Comparison of ENCODE assay signal across 10 mouse cellular contexts in the genomic region with DNA sequence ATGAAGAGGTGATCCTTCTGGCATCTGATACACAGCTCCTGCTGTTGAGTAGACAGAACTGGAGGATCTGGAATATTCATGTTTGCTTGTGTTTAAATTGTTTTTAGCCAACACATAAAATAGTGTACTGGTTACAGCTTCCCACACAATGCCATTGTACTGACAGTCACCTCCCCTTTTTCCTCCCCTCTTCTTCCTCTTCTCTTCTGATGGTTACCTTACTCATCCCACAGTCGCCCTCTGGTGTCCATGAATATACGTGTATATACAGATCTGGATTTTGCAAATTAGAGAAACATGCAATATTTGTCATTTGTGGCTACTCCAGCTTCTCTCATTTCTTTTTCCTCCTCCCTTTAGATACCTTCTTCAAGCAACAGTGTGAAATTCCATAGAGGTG. TPM values are rescaled to one million over a fixed set of nuclear protein-coding genes. Genes with fewer than 3 reads are reported as not detected.
DNase-seq lines count a peak whose midpoint lies in the region; ATAC-seq and TF ChIP-seq lines count a peak whose summit lies in the region.
"Had no signal": no experiment of that assay in that cellular context is flagged by ENCODE, and none has a peak within 500 bp of the region (broad histone marks: within the 10 kb centered on the region; RNA-seq: fewer than 3 reads in every experiment).

No protein-coding gene starts in this region.

- H3K4me2 ChIP-seq in kidney, embryonic 16.5 days (replicated peaks; ENCODE audit: low read depth, low read length): no peak overlapping the region
- H3K4me2 ChIP-seq in CH12.LX (ENCODE audit: insufficient read depth, low read depth, poor library complexity, severe bottlenecking): no peak overlapping the region
- H3K4me2 ChIP-seq in hindbrain, embryonic 16.5 days (ENCODE audit: low read length): no peak overlapping the region
- H3K4me2 ChIP-seq: neural tube, embryonic 12.5 days had no signal

- in situ Hi-C loops in CH12.LX (cut with MboI; ENCODE audit: low pct_ligation_motif_present, low pct_unique_long_range_greater_than_20kb, low sequenced_read_pairs): loop anchor here (25.0 kb wide), 1 partner anchor 97 kb away; no protein-coding TSS in a partner anchor

- peak; percentile 50 for DNase-seq in kidney, adult 9 months
- DNase-seq in CH12.LX (ENCODE audit: extremely low read depth): peak; percentile 85
- DNase-seq in c-Kit-positive CD71-negative TER-119-negative erythroid progenitor cells, embryonic 14.5 days (ENCODE audit: low read depth): peak; percentile 56
- DNase-seq in lung, postnatal 25 days (ENCODE audit: low spot score): peak; percentile 69
- no peak for DNase-seq in gastrocnemius, postnatal 14 days

- dilution Hi-C loops in CH12.LX (cut with MboI; ENCODE audit: extremely low pct_ligation_motif_present, extremely low pct_unique_long_range_greater_than_20kb, low sequenced_read_pairs): no loop called here

- no peaks in the 10 kb centered on the region for H3K36me3 ChIP-seq in kidney, embryonic 16.5 days (ENCODE audit: insufficient read depth, low read length)
- H3K36me3 ChIP-seq in CH12.LX (replicated peaks in 1 of 2; ENCODE audit: control insufficient read depth in 1 of 2, insufficient read depth in 1 of 2, low read length in 1 of 2): no peaks in the 10 kb centered on the region
- no peaks in the 10 kb centered on the region for H3K36me3 ChIP-seq in hindbrain, embryonic 16.5 days (ENCODE audit: control insufficient read depth, insufficient read depth, low read length)
- H3K36me3 ChIP-seq: neural tube, embryonic 12.5 days had no signal

- no peaks in the 10 kb centered on the region for H3K4me1 ChIP-seq in kidney, embryonic 16.5 days (ENCODE audit: insufficient read depth, low read length)
- H3K4me1 ChIP-seq in CH12.LX (ENCODE audit: control insufficient read depth in 1 of 2, insufficient read depth in 2 of 2): peaks cover 20 to 37% of the 10 kb centered on the region in 2 experiments
- H3K4me1 ChIP-seq in hindbrain, embryonic 16.5 days (ENCODE audit: control insufficient read depth, insufficient read depth, low read depth, low read length): no peaks in the 10 kb centered on the region
- H3K4me1 ChIP-seq: neural tube, embryonic 12.5 days had no signal

- peak; percentile 40 to 91 for TF ChIP-seq CTCF in CH12.LX (conservative IDR thresholded peaks at IDR 0.05 in 1 of 2, IDR thresholded peaks at IDR 0.05 in 1 of 2; ENCODE audit: low read depth in 2 of 2, low read length in 2 of 2)

- TF ChIP-seq RAD21 in CH12.LX (IDR thresholded peaks at IDR 0.05; ENCODE audit: low read depth, low read length): peak; percentile 91

- no peaks in the 10 kb centered on the region for H3K27me3 ChIP-seq in kidney, embryonic 16.5 days (ENCODE audit: insufficient read depth, low read length)
- peaks cover 5% of the 10 kb centered on the region for H3K27me3 ChIP-seq in CH12.LX (replicated peaks)
- H3K27me3 ChIP-seq in hindbrain, embryonic 16.5 days (replicated peaks; ENCODE audit: control insufficient read depth, insufficient read depth, low read length): no peaks in the 10 kb centered on the region
- H3K27me3 ChIP-seq: neural tube, embryonic 12.5 days had no signal

- WGBS in kidney, embryonic 16.5 days: 56% methylated on average over 2 of the region's 2 CpGs
- 49% methylated on average over 2 of the region's 2 CpGs for whole genome bisulfite sequencing in hindbrain, embryonic 16.5 days

- TF ChIP-seq EP300 in CH12.LX (IDR thresholded peaks at IDR 0.05; ENCODE audit: low read length): no peak

- no peak for TF ChIP-seq POLR2A in CH12.LX (IDR thresholded peaks at IDR 0.05; ENCODE audit: low read depth, low read length)

- ATAC-seq in kidney, embryonic 16.5 days (ENCODE audit: low FRiP score, low TSS enrichment): no peak
- ATAC-seq in hindbrain, embryonic 16.5 days: no peak

- H3K27ac ChIP-seq in kidney, embryonic 16.5 days (ENCODE audit: low read length): no peak overlapping the region
- no peak overlapping the region for H3K27ac ChIP-seq in CH12.LX (ENCODE audit: insufficient read depth, low read depth)
- no peak overlapping the region for H3K27ac ChIP-seq in hindbrain, embryonic 16.5 days (ENCODE audit: low read depth, low read length)
- H3K27ac ChIP-seq: neural tube, embryonic 12.5 days had no signal

- H3K79me2 ChIP-seq in CH12.LX (replicated peaks; ENCODE audit: control insufficient read depth, extremely low read depth, insufficient read depth, poor library complexity, severe bottlenecking): no peaks in the 10 kb centered on the region

- no peak overlapping the region for H3K9ac ChIP-seq in kidney, embryonic 16.5 days (replicated peaks; ENCODE audit: low read length)
- no peak overlapping the region for H3K9ac ChIP-seq in CH12.LX (ENCODE audit: insufficient read depth, low read depth)
- H3K9ac ChIP-seq in hindbrain, embryonic 16.5 days (ENCODE audit: low read depth, low read length): no peak overlapping the region
- H3K9ac ChIP-seq: neural tube, embryonic 12.5 days had no signal

- no peaks in the 10 kb centered on the region for H3K9me3 ChIP-seq in kidney, embryonic 16.5 days (ENCODE audit: low read length)
- H3K9me3 ChIP-seq in CH12.LX (replicated peaks; ENCODE audit: low read length): no peaks in the 10 kb centered on the region
- H3K9me3 ChIP-seq in hindbrain, embryonic 16.5 days (ENCODE audit: control insufficient read depth, low read length): no peaks in the 10 kb centered on the region
- H3K9me3 ChIP-seq: neural tube, embryonic 12.5 days had no signal

- H3K4me3 ChIP-seq in kidney, embryonic 16.5 days (ENCODE audit: low read length): no peak overlapping the region
- no peak overlapping the region for H3K4me3 ChIP-seq in CH12.LX (replicated peaks in 1 of 3; ENCODE audit: low read depth in 2 of 3, low read length in 2 of 3, poor library complexity in 1 of 3)
- no peak overlapping the region for H3K4me3 ChIP-seq in hindbrain, embryonic 16.5 days (ENCODE audit: low read length)
- H3K4me3 ChIP-seq: neural tube, embryonic 12.5 days had no signal

- intact Hi-C loops in gastrocnemius, postnatal 14 days (cut with DNase I; ENCODE audit: low total_unique reads): no loop called here

TF ChIP-seq in CH12.LX, 34 proteins besides CTCF, POLR2A, EP300 and RAD21:
- TF ChIP-seq ZC3H11A (IDR thresholded peaks at IDR 0.05; ENCODE audit: low read depth, low read length): peak; percentile 71; the same call in 1 of the 2 replicates
- TF ChIP-seq SMC3 (IDR thresholded peaks at IDR 0.05; ENCODE audit: low read depth, low read length): peak; percentile 99
- peak; percentile 21; the same call in 1 of the 2 replicates for TF ChIP-seq MEF2A (IDR thresholded peaks at IDR 0.05; ENCODE audit: borderline replicate concordance, low read depth, low read length)
- peak; percentile 59; the same call in 1 of the 2 replicates for TF ChIP-seq MXI1 (IDR thresholded peaks at IDR 0.05; ENCODE audit: low read depth, low read length)
- peak; percentile 56 for TF ChIP-seq ELF1 (IDR thresholded peaks at IDR 0.05; ENCODE audit: low read depth, low read length)
- TF ChIP-seq JUND (conservative IDR thresholded peaks at IDR 0.05; ENCODE audit: low read depth, low read length): peak; percentile 47; the same call in 1 of the 2 replicates
- TF ChIP-seq USF1 (IDR thresholded peaks at IDR 0.05; ENCODE audit: low read depth, low read length): no peak
- TF ChIP-seq MAZ (IDR thresholded peaks at IDR 0.05; ENCODE audit: low read depth, low read length): no peak

RNA-seq across cellular contexts. Expression of a gene that starts 1.5 kb away (rescaled TPM):
- 0.27 TPM in 2 replicates for polyA plus RNA-seq in kidney, embryonic 16.5 days (2015; fragmentation: Nextera tagmentation; extraction: Ambion mirVana)
- not detected in 2 replicates for total RNA-seq in CH12.LX (2012; rRNA removed)
- not detected in 2 replicates for total RNA-seq in CH12.LX (2014; rRNA removed)
- polyA plus RNA-seq in CH12.LX (2012; ENCODE audit: insufficient read length, low read depth): not detected in 2 replicates
- not detected for total RNA-seq in gastrocnemius, postnatal 14 days (2021)
- 0.08 TPM in 1 of 2 replicates, not detected in the other for polyA plus RNA-seq in hindbrain, embryonic 16.5 days (2015; fragmentation: Nextera tagmentation; extraction: Ambion mirVana)
- total RNA-seq: common myeloid progenitor, adult 5-6 weeks; layer of hippocampus, postnatal 14 days had no signal
- polyA plus RNA-seq: neural tube, embryonic 12.5 days had no signal

RNA-seq across cellular contexts. Expression of a gene that starts 50.2 kb away (rescaled TPM):
- 4.1 and 4.7 TPM in 2 replicates for polyA plus RNA-seq in kidney, embryonic 16.5 days (2015; fragmentation: Nextera tagmentation; extraction: Ambion mirVana)
- total RNA-seq in CH12.LX (2012; rRNA removed): 209 and 215 TPM in 2 replicates
- total RNA-seq in CH12.LX (2014; rRNA removed): 211 and 241 TPM in 2 replicates
- polyA plus RNA-seq in CH12.LX (2012; ENCODE audit: insufficient read length, low read depth): 112 TPM in 2 replicates
- total RNA-seq in gastrocnemius, postnatal 14 days (2021): 1 to 10 TPM in 1 of 2 experiments, under 1 TPM in 1; 0.84 to 1.1 TPM
- polyA plus RNA-seq in hindbrain, embryonic 16.5 days (2015; fragmentation: Nextera tagmentation; extraction: Ambion mirVana): 1.3 TPM in 2 replicates

RNA-seq across cellular contexts. Expression of a gene that starts 59.8 kb away (rescaled TPM):
- polyA plus RNA-seq in kidney, embryonic 16.5 days (2015; fragmentation: Nextera tagmentation; extraction: Ambion mirVana): 0.11 and 0.17 TPM in 2 replicates
- total RNA-seq in CH12.LX (2012; rRNA removed): 0.04 TPM in 1 of 2 replicates, not detected in the other
- not detected in 2 replicates for total RNA-seq in CH12.LX (2014; rRNA removed)
- 0.07 TPM in 1 of 2 replicates, not detected in the other for polyA plus RNA-seq in CH12.LX (2012; ENCODE audit: insufficient read length, low read depth)
- under 1 TPM in 1 of 2 experiments, not detected in 1; 0.11 TPM for total RNA-seq in gastrocnemius, postnatal 14 days (2021)
- not detected in 2 replicates for polyA plus RNA-seq in hindbrain, embryonic 16.5 days (2015; fragmentation: Nextera tagmentation; extraction: Ambion mirVana)
- polyA plus RNA-seq: neural tube, embryonic 12.5 days had no signal

Comparison
In these comparisons a context has a peak if more than half of its experiments do, and no peak if none do; other contexts are left out.
1. RNA of a gene that starts 50.2 kb away (polyA plus RNA-seq): 112 TPM in CH12.LX; 4.1 to 4.7 TPM in kidney, embryonic 16.5 days and 1.3 TPM in hindbrain, embryonic 16.5 days; every median in the first group is over 10 times any median in the second.